Mouse (Mus musculus) liver, postnatal 0 days (tissue): ENCODE measurements around the gene Col8a2. TPM values are rescaled to one million over a fixed set of nuclear protein-coding genes. Genes with fewer than 3 reads are reported as not detected.

Experiments
- ATAC-seq: fragments of 200-750 bp; cut with Nextera tagmentation; 2 replicates; pipeline ENCODE4 v1.8.0; 2017; ENCODE audit warnings: mild to moderate bottlenecking, moderate library complexity
- DNase-seq: peaks from one replicate; pipeline ENCODE4 v3.0.0-alpha.2; 2016
- H3K27ac ChIP-seq: fragments of 300-500 bp; sonication (generic); 2 replicates; pipeline ENCODE4 v1.5.1; 2014; ENCODE audit warnings: antibody characterized with exemption, moderate library complexity, mild to moderate bottlenecking, low read depth
- H3K27me3 ChIP-seq: fragments of 300-500 bp; sonication (generic); 2 replicates; pipeline ENCODE4 v1.6.1; 2014; ENCODE audit warnings: low read length, control low read depth, mixed read lengths; ENCODE audit not compliant: insufficient read depth
- H3K36me3 ChIP-seq: fragments of 300-500 bp; sonication (generic); replicated peaks from 2 replicates; pipeline ENCODE4 v1.6.1; 2014; ENCODE audit warnings: mild to moderate bottlenecking, control low read depth, low read length, moderate library complexity, mixed read lengths; ENCODE audit not compliant: insufficient read depth
- H3K4me1 ChIP-seq: fragments of 300-500 bp; sonication (generic); 2 replicates; pipeline ENCODE4 v1.6.1; 2014; ENCODE audit warnings: antibody characterized with exemption, mild to moderate bottlenecking, control low read depth; ENCODE audit not compliant: insufficient read depth
- H3K4me2 ChIP-seq: fragments of 300-500 bp; sonication (generic); 2 replicates; pipeline ENCODE4 v1.6.1; 2014; ENCODE audit warnings: low read depth, mild to moderate bottlenecking, low read length, moderate library complexity, mixed read lengths
- H3K4me3 ChIP-seq: fragments of 300-500 bp; sonication (generic); 2 replicates; pipeline ENCODE4 v1.5.1; 2014; ENCODE audit warnings: low read depth, low read length
- H3K9ac ChIP-seq: fragments of 300-500 bp; sonication (generic); replicated peaks from 2 replicates; pipeline ENCODE4 v1.6.1; 2014; ENCODE audit warnings: mild to moderate bottlenecking, moderate library complexity
- H3K9me3 ChIP-seq: fragments of 300-500 bp; sonication (generic); 2 replicates; pipeline ENCODE4 v1.6.1; 2016; ENCODE audit warnings: mild to moderate bottlenecking, control low read depth, low read length, mixed read lengths
- CTCF ChIP-seq: sonication (generic); IDR thresholded peaks from 2 replicates; pipeline ENCODE4 v1.5.1; 2016; ENCODE audit warnings: antibody characterized with exemption, low read depth
- EP300 ChIP-seq: IDR thresholded peaks from 2 replicates; pipeline ENCODE4 v1.6.1; 2016; ENCODE audit warnings: antibody characterized with exemption, low read depth, mild to moderate bottlenecking
- WGBS: fragments of 180-500 bp; shearing (Covaris S2); extraction: QIAGEN DNeasy Blood & Tissue Kit; methylation state at CpG from one replicate; pipeline ENCODE4 v1.1.7; 2014; ENCODE audit not compliant: insufficient replicate concordance; 5-methylcytosine and 5-hydroxymethylcytosine counted together
- polyA plus RNA-seq: library from polyadenylated mRNA; unstranded; fragments of >200 nt; fragmentation: Nextera tagmentation; extraction: Ambion mirVana; gene quantifications from 2 replicates; pipeline ENCODE4 v1.2.1, GENCODE M21; 2015

Gene Col8a2
- polyA plus RNA-seq, 1 experiment from 2014 or later: 0.25 TPM

- DNase-seq: no peak
These were observed 4.9 kb upstream of the Col8a2 start for GRCm38 (mm10) chr4:126281706-126282105.

GRCm38 (mm10) chr4:126283582-126283981, 3.0 kb upstream of the Col8a2 start:
- TF ChIP-seq EP300: no peak
- no peak for TF ChIP-seq CTCF
- DNase-seq: no peak
- no peak overlapping the region for H3K9ac ChIP-seq
- H3K9me3 ChIP-seq: no peaks in the 10 kb centered on the region
- no peak for ATAC-seq
- H3K27ac ChIP-seq: no peak overlapping the region
- H3K36me3 ChIP-seq: no peaks in the 10 kb centered on the region
- WGBS: 66% methylated on average over 8 of the region's 8 CpGs
- no peak overlapping the region for H3K4me2 ChIP-seq
- no peak overlapping the region for H3K4me3 ChIP-seq
- H3K4me1 ChIP-seq: peaks cover 5% of the 10 kb centered on the region
- H3K27me3 ChIP-seq: peaks cover 48% of the 10 kb centered on the region

More at GRCm38 (mm10) chr4:126281706-126282105, 4.9 kb upstream of the Col8a2 start:
- H3K4me1 ChIP-seq: peaks cover 5% of the 10 kb centered on the region
- no peaks in the 10 kb centered on the region for H3K9me3 ChIP-seq
- no peak overlapping the region for H3K4me2 ChIP-seq
- no peak for ATAC-seq
- 65% methylated on average over 9 of the region's 9 CpGs for WGBS
- TF ChIP-seq CTCF (no peak), EP300 (no peak)
- H3K9ac ChIP-seq: no peak overlapping the region
- no peaks in the 10 kb centered on the region for H3K36me3 ChIP-seq
- no peak overlapping the region for H3K27ac ChIP-seq
- H3K4me3 ChIP-seq: no peak overlapping the region
- H3K27me3 ChIP-seq: peaks cover 30% of the 10 kb centered on the region

GRCm38 (mm10) chr4:126287302-126287995, 856 bp downstream of the Col8a2 start:
- Histone ChIP-seq H3K4me2 (no peak overlapping the region), H3K4me1 (peaks cover 5% of the 10 kb centered on the region), H3K36me3 (no peaks in the 10 kb centered on the region), H3K27me3 (peaks cover 50% of the 10 kb centered on the region), H3K27ac (no peak overlapping the region), H3K9ac (no peak overlapping the region), H3K4me3 (no peak overlapping the region), H3K9me3 (no peaks in the 10 kb centered on the region)
- WGBS: 29% methylated on average over 11 of the region's 11 CpGs
- ATAC-seq: no peak
- no peak for DNase-seq
- TF ChIP-seq CTCF (no peak), EP300 (no peak)

GRCm38 (mm10) chr4:126288085-126288666, 1.6 kb downstream of the Col8a2 start:
- no peaks in the 10 kb centered on the region for H3K9me3 ChIP-seq
- no peak for DNase-seq
- peak overlapping the region; percentile 6; the same call in 1 of the 2 replicates for H3K4me2 ChIP-seq
- no peak overlapping the region for H3K4me3 ChIP-seq
- H3K9ac ChIP-seq: no peak overlapping the region
- TF ChIP-seq EP300: no peak
- no peak for TF ChIP-seq CTCF
- no peak for ATAC-seq
- WGBS: 37% methylated on average over 17 of the region's 17 CpGs
- no peaks in the 10 kb centered on the region for H3K36me3 ChIP-seq
- H3K27me3 ChIP-seq: peaks cover 48% of the 10 kb centered on the region
- H3K4me1 ChIP-seq: peaks cover 5% of the 10 kb centered on the region
- H3K27ac ChIP-seq: no peak overlapping the region

GRCm38 (mm10) chr4:126290314-126290713, 3.7 kb downstream of the Col8a2 start:
- H3K9ac ChIP-seq: no peak overlapping the region
- H3K4me1 ChIP-seq: peaks cover 5% of the 10 kb centered on the region
- DNase-seq: no peak
- peaks cover 32% of the 10 kb centered on the region for H3K27me3 ChIP-seq
- no peak overlapping the region for H3K27ac ChIP-seq
- WGBS: 77% methylated on average over 8 of the region's 8 CpGs
- H3K4me2 ChIP-seq: no peak overlapping the region
- TF ChIP-seq CTCF (no peak), EP300 (no peak)
- H3K36me3 ChIP-seq: no peaks in the 10 kb centered on the region
- ATAC-seq: no peak
- no peak overlapping the region for H3K4me3 ChIP-seq
- H3K9me3 ChIP-seq: no peaks in the 10 kb centered on the region

- WGBS: 39% methylated on average over 13 of the region's 13 CpGs
- Histone ChIP-seq H3K27ac (no peak overlapping the region), H3K27me3 (peaks cover 30% of the 10 kb centered on the region), H3K4me3 (no peak overlapping the region), H3K9me3 (no peaks in the 10 kb centered on the region), H3K4me2 (no peak overlapping the region), H3K9ac (no peak overlapping the region), H3K4me1 (peaks cover 2% of the 10 kb centered on the region), H3K36me3 (no peaks in the 10 kb centered on the region)
- DNase-seq (no peak), ATAC-seq (no peak)
- TF ChIP-seq EP300: no peak
- TF ChIP-seq CTCF: no peak
These were observed 4.6 kb downstream of the Col8a2 start for GRCm38 (mm10) chr4:126291196-126291595.
